Mouse (Mus musculus) neural tube, embryonic 14.5 days (tissue): ENCODE data around the gene Washc2. TPM values are rescaled to one million over a fixed set of nuclear protein-coding genes. Genes with fewer than 3 reads are reported as not detected.

Experiments
- ATAC-seq: fragments of 200-750 bp; cut with Nextera tagmentation; 2 replicates; pipeline ENCODE4 v1.8.0; 2017; ENCODE audit warnings: low read depth, mild to moderate bottlenecking, moderate TSS enrichment, moderate library complexity
- H3K27ac ChIP-seq: fragments of 300-500 bp; sonication (generic); 2 replicates; pipeline ENCODE4 v1.5.1; 2014; ENCODE audit warnings: low read depth, mild to moderate bottlenecking, control low read depth, low read length, moderate library complexity, mixed read lengths
- H3K27me3 ChIP-seq: fragments of 300-500 bp; sonication (generic); 2 replicates; pipeline ENCODE4 v1.6.1; 2014; ENCODE audit warnings: low read length; ENCODE audit not compliant: control insufficient read depth, insufficient read depth
- H3K36me3 ChIP-seq: fragments of 300-500 bp; sonication (generic); 2 replicates; pipeline ENCODE4 v1.6.1; 2014; ENCODE audit warnings: low read length, mixed read lengths; ENCODE audit not compliant: control insufficient read depth, insufficient read depth
- H3K4me1 ChIP-seq: fragments of 300-500 bp; sonication (generic); 2 replicates; pipeline ENCODE4 v1.6.1; 2014; ENCODE audit warnings: low read length; ENCODE audit not compliant: control insufficient read depth, insufficient read depth
- H3K4me2 ChIP-seq: fragments of 300-500 bp; sonication (generic); 2 replicates; pipeline ENCODE4 v1.6.1; 2014; ENCODE audit warnings: mild to moderate bottlenecking, low read depth, low read length, control low read depth
- H3K4me3 ChIP-seq: fragments of 300-500 bp; sonication (generic); 2 replicates; pipeline ENCODE4 v1.5.1; 2014; ENCODE audit warnings: low read depth, low read length, control low read depth, mixed read lengths
- H3K9ac ChIP-seq: fragments of 300-500 bp; sonication (generic); replicated peaks from 2 replicates; pipeline ENCODE4 v1.6.1; 2014; ENCODE audit warnings: low read depth, mild to moderate bottlenecking, control low read depth, low read length, mixed read lengths
- H3K9me3 ChIP-seq: fragments of 300-500 bp; sonication (generic); 2 replicates; pipeline ENCODE4 v1.6.1; 2016; ENCODE audit warnings: low read length; ENCODE audit not compliant: control insufficient read depth
- WGBS: fragments of 180-500 bp; shearing (Covaris S2); extraction: QIAGEN DNeasy Blood & Tissue Kit; methylation state at CpG from one replicate; pipeline ENCODE4 v1.1.7; 2014; 5-methylcytosine and 5-hydroxymethylcytosine counted together
- polyA plus RNA-seq: library from polyadenylated mRNA; unstranded; fragments of >200 nt; fragmentation: Nextera tagmentation; extraction: Ambion mirVana; gene quantifications from 2 replicates; pipeline ENCODE4 v1.2.1, GENCODE M21; 2014

Washc2 gene
- polyA plus RNA-seq, 1 experiment from 2014 or later, result 65.6 TPM

DNA sequence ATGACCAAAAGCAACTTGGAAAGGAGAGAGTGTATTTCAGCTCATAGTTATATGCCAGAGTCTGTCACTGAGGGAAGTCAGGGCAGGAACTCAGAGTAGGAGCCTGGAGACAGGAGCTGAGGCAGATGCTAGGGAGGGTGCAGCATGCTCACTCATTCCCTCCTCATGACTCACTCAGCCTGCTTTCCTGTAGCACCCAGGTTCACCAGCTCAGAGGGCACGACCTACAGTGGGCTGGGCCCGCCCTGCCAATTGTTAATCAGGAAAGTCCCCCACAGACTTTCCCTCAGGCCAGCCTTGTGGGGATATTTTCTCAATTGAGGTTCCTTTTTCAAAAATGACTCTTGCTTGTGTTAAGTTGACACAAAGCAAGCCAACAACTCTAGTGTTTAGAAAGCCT is 32.5 kb downstream of the Washc2 start:
- Histone ChIP-seq H3K27me3 (no peaks in the 10 kb centered on the region), H3K4me2 (no peak overlapping the region), H3K4me1 (no peaks in the 10 kb centered on the region), H3K36me3 (peaks cover 51% of the 10 kb centered on the region), H3K27ac (no peak overlapping the region), H3K9ac (no peak overlapping the region), H3K4me3 (no peak overlapping the region), H3K9me3 (no peaks in the 10 kb centered on the region)
- WGBS, result 80% methylated on average over 2 of the region's 2 CpGs
- ATAC-seq, result no peak

DNA sequence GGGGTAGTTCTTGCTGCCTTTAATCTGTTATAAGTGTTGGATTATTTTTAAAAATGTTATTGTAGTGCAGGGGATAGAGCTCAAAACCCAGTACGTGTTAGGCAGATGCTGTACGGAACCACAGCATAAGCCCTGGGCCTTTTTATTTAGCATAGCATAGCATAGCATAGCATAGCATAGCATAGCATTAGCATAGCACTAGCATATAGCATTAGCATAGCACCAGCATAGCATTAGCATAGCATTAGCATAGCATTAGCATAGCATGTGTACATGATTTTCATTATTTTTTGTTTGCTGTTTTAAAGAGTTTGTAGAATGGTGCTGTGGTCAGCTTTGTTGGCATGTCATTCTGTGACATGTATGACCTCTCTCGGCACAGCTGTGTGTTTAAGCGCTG is 51.8 kb downstream of the Washc2 start:
- Histone ChIP-seq H3K9me3 (no peaks in the 10 kb centered on the region), H3K27ac (no peak overlapping the region), H3K4me1 (no peaks in the 10 kb centered on the region), H3K9ac (no peak overlapping the region), H3K36me3 (peaks cover 42% of the 10 kb centered on the region), H3K4me3 (no peak overlapping the region), H3K4me2 (no peak overlapping the region), H3K27me3 (no peaks in the 10 kb centered on the region)
- ATAC-seq, result no peak
- 87% methylated on average over 4 of the region's 4 CpGs for WGBS

DNA sequence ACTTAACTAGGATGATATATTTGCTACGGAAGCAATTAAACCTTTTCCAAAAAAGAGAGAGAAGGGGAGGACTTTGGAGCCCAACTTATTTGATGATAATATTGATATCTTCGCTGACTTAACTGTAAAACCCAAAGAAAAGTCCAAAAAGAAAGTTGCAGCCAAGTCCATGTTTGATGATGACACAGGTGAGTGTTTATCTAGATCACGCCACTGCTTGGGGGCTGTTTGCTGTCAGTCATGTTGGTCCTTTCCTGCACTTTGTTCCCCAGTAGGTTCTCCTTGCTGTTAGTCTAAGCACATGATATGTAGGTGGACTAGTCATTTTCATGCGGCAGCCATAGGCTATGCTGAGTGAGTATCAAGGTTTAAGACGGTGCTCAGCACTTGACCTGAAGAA is 52.6 kb downstream of the Washc2 start:
- ATAC-seq, result no peak
- Histone ChIP-seq H3K9me3 (no peaks in the 10 kb centered on the region), H3K4me2 (no peak overlapping the region), H3K9ac (no peak overlapping the region), H3K36me3 (peaks cover 38% of the 10 kb centered on the region), H3K4me3 (no peak overlapping the region), H3K27me3 (no peaks in the 10 kb centered on the region), H3K27ac (no peak overlapping the region), H3K4me1 (no peaks in the 10 kb centered on the region)
- WGBS, result 96% methylated on average over 5 of the region's 5 CpGs

DNA sequence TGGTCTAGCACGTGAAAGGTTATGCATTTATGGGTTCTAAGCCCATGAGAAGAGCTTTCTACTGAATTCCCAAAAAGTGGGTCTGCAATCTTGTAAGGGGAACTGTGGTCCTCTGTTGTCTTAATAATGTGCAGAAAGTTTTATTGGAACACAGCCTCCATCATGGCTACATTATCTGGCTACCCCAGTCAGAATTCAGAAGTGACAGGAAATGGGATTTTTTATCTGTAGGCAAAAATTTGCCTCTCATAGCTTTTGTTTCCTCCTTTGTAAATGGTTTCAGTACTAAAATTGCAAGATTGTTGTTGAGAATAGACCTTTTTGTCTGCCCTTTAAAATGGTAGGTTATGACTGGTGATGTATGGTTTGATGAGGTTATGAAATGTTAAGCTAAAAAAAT is 55.0 kb downstream of the Washc2 start:
- peaks cover 28% of the 10 kb centered on the region for H3K36me3 ChIP-seq
- H3K9me3 ChIP-seq, result no peaks in the 10 kb centered on the region
- H3K4me3 ChIP-seq, result no peak overlapping the region
- peaks cover 6% of the 10 kb centered on the region for H3K4me1 ChIP-seq
- no peak overlapping the region for H3K27ac ChIP-seq
- ATAC-seq, result no peak
- H3K4me2 ChIP-seq, result no peak overlapping the region
- H3K9ac ChIP-seq, result no peak overlapping the region
- no peaks in the 10 kb centered on the region for H3K27me3 ChIP-seq
- 97% methylated on average over 1 of the region's 1 CpGs for WGBS

DNA sequence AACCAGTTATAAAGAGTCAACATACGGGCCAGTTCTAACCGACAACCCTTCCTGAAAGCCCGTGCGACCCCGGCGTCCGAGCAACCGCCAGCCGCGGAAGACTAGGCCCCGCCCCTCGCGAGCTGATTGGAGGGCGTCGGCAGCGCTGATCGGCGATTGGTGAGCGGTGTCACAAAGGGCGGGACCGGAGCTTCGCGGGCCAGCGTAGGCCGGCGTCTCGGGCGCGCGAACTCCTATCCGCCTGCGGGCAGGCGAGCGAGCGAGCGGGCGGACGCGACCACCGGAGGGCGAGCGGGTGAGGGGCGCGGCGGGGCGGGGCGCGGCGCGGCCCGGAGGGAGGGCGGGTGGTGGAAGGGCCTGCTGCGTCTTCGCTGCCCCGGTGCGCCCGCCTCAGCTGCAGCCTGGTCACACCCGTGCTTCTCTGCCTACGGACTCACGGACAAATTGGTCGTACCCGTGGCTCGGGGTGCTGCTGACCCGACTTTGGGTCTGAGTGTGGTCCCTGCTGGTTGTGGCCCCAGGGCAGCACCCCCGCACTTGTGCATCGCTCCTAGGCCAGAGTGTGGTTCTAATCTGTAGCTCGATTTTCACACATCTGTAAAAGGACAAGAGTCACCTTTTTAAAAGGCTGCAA is 56.3 kb downstream of the Washc2 start, which contains the start of gene Zfand4:
Gene Zfand4, plus strand, starts transcription at position 205 of the 634 bp plus-strand sequence.
- H3K4me1 ChIP-seq, result peaks cover 6% of the 10 kb centered on the region
- H3K4me2 ChIP-seq, result peak within 1 kb of the TSS; percentile 46
- H3K9me3 ChIP-seq, result no peaks in the 10 kb centered on the region
- peak within 1 kb of the TSS; percentile 69 for H3K9ac ChIP-seq
- peak; percentile 98 for ATAC-seq
- WGBS, result under 1% methylated on average over 60 of the region's 67 CpGs
- H3K4me3 ChIP-seq, result peak within 1 kb of the TSS; percentile 45
- H3K27ac ChIP-seq, result no peak within 1 kb of the TSS
- H3K27me3 ChIP-seq, result no peaks in the 10 kb centered on the region
- peaks cover 21% of the 10 kb centered on the region; the same call in 1 of the 2 replicates for H3K36me3 ChIP-seq

DNA sequence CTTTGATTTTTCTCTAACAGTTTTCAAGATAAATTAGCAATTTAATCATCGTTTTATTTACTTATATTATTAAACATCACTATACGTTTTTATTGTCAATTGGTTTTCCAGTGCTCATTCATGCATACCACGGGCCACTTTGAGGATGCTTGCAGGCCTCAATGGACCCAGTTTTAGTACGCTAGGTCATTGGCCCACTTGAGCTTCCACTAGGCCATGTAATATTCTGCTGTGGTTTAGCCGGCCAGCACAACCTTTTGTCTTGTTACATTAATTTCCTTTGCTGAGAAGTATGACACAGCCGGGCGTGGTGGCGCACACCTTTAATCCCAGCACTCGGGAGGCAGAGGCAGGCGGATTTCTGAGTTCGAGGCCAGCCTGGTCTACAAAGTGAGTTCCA is 57.0 kb downstream of the Washc2 start:
- Histone ChIP-seq H3K4me2 (peak overlapping the region; percentile 46; the same call in 1 of the 2 replicates), H3K36me3 (peaks cover 21% of the 10 kb centered on the region; the same call in 1 of the 2 replicates), H3K9ac (no peak overlapping the region), H3K27me3 (no peaks in the 10 kb centered on the region), H3K4me3 (no peak overlapping the region), H3K4me1 (peaks cover 6% of the 10 kb centered on the region), H3K9me3 (no peaks in the 10 kb centered on the region), H3K27ac (no peak overlapping the region)
- no peak for ATAC-seq
- whole genome bisulfite sequencing, result 81% methylated on average over 11 of the region's 11 CpGs

DNA sequence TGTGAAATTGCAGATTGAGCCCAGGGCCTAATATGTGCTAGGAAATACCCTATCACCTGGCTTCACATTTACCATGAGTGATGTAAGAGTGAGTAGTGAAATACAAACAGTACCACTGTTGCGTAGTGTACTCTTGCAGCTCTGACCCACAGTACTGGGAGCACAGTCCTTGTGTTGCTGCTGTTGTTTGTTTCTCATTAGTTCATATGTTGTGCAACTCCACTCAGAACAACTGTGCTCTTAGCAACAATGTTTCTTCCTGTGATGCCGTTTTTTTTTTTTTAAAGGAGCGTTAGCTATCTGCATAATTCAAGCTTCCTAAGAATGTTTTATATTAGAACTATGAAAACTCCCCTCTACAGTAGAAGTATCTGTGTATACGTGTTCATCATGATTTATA is 57.8 kb downstream of the Washc2 start:
- Histone ChIP-seq H3K9me3 (no peaks in the 10 kb centered on the region), H3K27me3 (no peaks in the 10 kb centered on the region), H3K27ac (no peak overlapping the region), H3K4me2 (peak overlapping the region; percentile 40; the same call in 1 of the 2 replicates), H3K36me3 (peaks cover 18% of the 10 kb centered on the region; the same call in 1 of the 2 replicates), H3K4me1 (peaks cover 6% of the 10 kb centered on the region), H3K9ac (no peak overlapping the region), H3K4me3 (no peak overlapping the region)
- ATAC-seq, result no peak
- WGBS, result 59% methylated on average over 4 of the region's 4 CpGs

DNA sequence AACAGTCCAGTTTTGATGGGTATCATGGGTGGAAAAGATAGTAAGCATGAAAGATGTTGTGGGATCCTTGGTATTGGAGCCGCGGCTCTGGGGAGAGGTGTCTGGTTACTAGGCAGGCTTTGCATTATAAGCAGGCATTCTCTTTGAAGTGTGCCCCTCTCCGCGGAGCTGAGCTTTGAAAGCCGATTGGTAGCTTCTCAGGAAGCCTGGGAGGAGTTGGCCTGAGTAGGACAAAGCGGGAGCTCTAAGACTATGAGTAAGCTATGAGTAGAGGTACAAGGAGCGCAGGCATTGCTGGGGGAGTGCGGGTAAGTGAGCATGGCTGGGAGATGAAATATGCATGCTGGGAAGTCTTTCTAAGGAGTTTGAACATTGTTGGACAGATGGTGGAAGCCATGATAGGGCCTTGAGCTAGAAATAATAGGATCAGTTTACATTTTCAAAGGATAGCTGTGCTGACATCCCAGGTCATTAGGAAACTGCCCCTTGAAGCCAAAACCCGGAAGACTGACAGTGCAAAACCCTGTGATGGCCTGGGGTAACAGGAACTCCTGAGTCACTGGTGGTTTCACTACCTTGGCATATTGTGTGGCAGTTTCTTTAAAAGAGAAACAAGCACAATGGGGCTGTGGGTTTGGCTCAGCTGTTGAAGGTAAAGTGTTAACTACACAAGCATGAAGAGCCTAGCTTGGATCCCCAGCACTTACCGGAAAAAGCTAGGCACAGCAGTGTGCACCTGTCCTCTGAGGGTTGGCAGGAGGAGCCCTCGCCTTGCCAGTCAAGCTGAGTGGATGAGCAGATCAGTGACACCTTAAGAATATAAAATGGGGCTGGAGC is 58.7 kb downstream of the Washc2 start:
- H3K4me1 ChIP-seq, result peaks cover 6% of the 10 kb centered on the region
- WGBS, result 17% methylated on average over 11 of the region's 11 CpGs
- peak overlapping the region; percentile 7; the same call in 1 of the 2 replicates for H3K4me3 ChIP-seq
- ATAC-seq, result peak; percentile 36
- peak overlapping the region; percentile 44 for H3K27ac ChIP-seq
- 0 out of 2 replicates have a peak, but pooled peaks cover 11% of the 10 kb centered on the region for H3K36me3 ChIP-seq
- H3K27me3 ChIP-seq, result no peaks in the 10 kb centered on the region
- H3K4me2 ChIP-seq, result peak overlapping the region; percentile 40
- H3K9ac ChIP-seq, result no peak overlapping the region
- no peaks in the 10 kb centered on the region for H3K9me3 ChIP-seq

DNA sequence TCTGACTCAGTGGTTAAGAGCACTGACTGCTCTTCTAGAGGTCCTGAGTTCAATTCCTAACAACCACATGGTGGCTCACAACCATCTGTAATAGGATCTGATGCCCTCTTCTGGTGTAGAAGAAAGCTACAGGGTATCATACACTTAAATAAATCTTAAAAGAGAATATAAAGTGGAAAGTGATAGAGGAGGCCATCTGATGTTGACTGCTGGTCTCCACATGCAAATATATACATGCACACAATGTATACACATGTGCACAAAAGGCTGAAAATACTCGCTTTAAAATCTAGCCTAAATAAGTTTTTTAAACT is 59.2 kb downstream of the Washc2 start:
- Histone ChIP-seq H3K4me2 (no peak overlapping the region), H3K27me3 (no peaks in the 10 kb centered on the region), H3K9me3 (no peaks in the 10 kb centered on the region), H3K9ac (no peak overlapping the region), H3K4me3 (no peak overlapping the region), H3K4me1 (peaks cover 6% of the 10 kb centered on the region), H3K36me3 (0 out of 2 replicates have a peak, but pooled peaks cover 6% of the 10 kb centered on the region), H3K27ac (no peak overlapping the region)
- ATAC-seq, result no peak
- 92% methylated on average over 1 of the region's 1 CpGs for WGBS
